ENCODE assay signal across 26 mouse cellular contexts in genomic region chr13:55721995-55722394, GRCm38 (mm10).
"Had no signal": no experiment of that assay in that cellular context is flagged by ENCODE, and none has a peak within 500 bp of the region (broad histone marks: within the 10 kb centered on the region; RNA-seq: fewer than 3 reads in every experiment).

No protein-coding gene starts in this region.

- H3K27me3 ChIP-seq: heart, embryonic 12.5 days; hindbrain, embryonic 13.5 days; hindbrain, embryonic 15.5 days; intestine, embryonic 15.5 days; limb, embryonic 12.5 days; liver, embryonic 13.5 days; liver, embryonic 15.5 days had no signal

- H3K9me3 ChIP-seq: heart, embryonic 10.5 days; heart, embryonic 12.5 days; hindbrain, embryonic 10.5 days; hindbrain, embryonic 13.5 days; hindbrain, embryonic 15.5 days; intestine, embryonic 15.5 days; limb, embryonic 10.5 days; limb, embryonic 12.5 days; liver, embryonic 13.5 days; liver, embryonic 15.5 days had no signal

- H3K4me1 ChIP-seq: heart, embryonic 10.5 days; heart, embryonic 12.5 days; intestine, embryonic 15.5 days; limb, embryonic 12.5 days had no signal

- DNase-seq: gastrocnemius, adult 2 months; gastrocnemius, postnatal 10 days; gastrocnemius, postnatal 25 days; heart, adult 18-20 months; heart, postnatal 10 days; heart, postnatal 4 days; kidney, adult 18-20 months; kidney, adult 8-10 months; kidney, postnatal 10 days; kidney, postnatal 25 days; kidney, postnatal 4 days; liver; liver, embryonic 13.5 days had no signal

- H3K4me2 ChIP-seq: heart, embryonic 12.5 days; hindbrain, embryonic 13.5 days; hindbrain, embryonic 15.5 days; intestine, embryonic 15.5 days; limb, embryonic 12.5 days; liver, embryonic 11.5 days; liver, embryonic 13.5 days; liver, embryonic 15.5 days had no signal

- H3K4me3 ChIP-seq: gastrocnemius, adult 2 months; heart, embryonic 10.5 days; heart, embryonic 12.5 days; hindbrain, embryonic 10.5 days; hindbrain, embryonic 13.5 days; hindbrain, embryonic 15.5 days; intestine, embryonic 15.5 days; layer of hippocampus, adult 2 months; limb, embryonic 10.5 days; limb, embryonic 12.5 days; liver, embryonic 13.5 days; liver, embryonic 15.5 days had no signal

- H3K9ac ChIP-seq: heart, embryonic 12.5 days; hindbrain, embryonic 13.5 days; hindbrain, embryonic 15.5 days; intestine, embryonic 15.5 days; limb, embryonic 12.5 days; liver, embryonic 13.5 days; liver, embryonic 15.5 days had no signal

- H3K27ac ChIP-seq: gastrocnemius, adult 2 months; heart, embryonic 10.5 days; hindbrain, embryonic 10.5 days; hindbrain, embryonic 13.5 days; hindbrain, embryonic 15.5 days; intestine, embryonic 15.5 days; layer of hippocampus, adult 2 months; limb, embryonic 10.5 days; limb, embryonic 12.5 days; liver, embryonic 13.5 days; liver, embryonic 15.5 days had no signal

- ATAC-seq: inflammation-experienced regulatory T-cells, adult 6 months; intestine, embryonic 15.5 days; intestine, postnatal 0 days had no signal
